Mouse (Mus musculus): ENCODE data around the gene Tmc6.

Tmc6 gene

GRCm38 (mm10) chr11:117755891-117756290 lies 26.1 kb downstream of the Tmc6 start:
- DNase-seq (ENCODE audit: low read depth) = no peak

- DNase-seq (ENCODE audit: low read depth) = no peak
Observed at GRCm38 (mm10) chr11:117751544-117751943, 30.5 kb downstream of the Tmc6 start.

DNA sequence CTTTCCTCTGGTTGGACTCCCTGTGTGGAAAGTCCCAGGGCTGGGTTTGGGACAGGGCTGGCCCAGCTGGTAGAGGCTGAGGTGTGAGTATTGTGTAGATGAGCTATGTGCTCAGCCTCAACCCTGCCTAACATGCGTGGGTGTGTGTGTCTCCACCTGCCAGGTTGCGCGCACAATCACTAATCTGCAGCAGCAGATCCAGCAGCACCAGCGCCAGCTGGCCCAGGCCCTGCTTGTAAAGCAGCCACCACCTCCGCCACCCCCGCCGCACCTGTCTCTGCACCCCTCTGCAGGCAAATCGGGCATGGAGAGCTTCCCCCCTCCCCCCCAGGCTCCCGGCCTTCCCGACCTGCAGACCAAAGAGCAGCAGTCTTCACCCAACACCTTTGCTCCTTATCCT lies 32.6 kb downstream of the Tmc6 start:
- no peak for DNase-seq (ENCODE audit: low read depth)

DNA sequence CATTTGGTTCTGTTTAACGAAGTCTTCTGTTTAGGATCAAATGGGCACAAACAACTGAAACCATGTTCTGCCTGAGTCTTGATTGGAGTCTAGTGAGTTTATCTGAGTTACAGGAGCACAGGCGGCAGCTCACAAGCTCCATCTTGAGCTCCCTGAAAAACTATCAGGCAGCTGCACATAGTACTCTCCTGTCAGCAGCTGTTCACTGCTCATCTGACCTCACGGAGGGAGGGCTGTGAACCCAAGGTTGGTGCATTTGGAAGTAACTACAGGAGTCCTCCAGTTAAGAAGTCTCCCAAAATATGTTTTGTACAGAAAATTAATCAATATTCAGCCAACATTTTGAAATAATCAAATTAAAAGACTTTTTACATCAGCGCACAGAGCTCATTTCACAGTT lies 33.4 kb downstream of the Tmc6 start:
- no peak for DNase-seq (ENCODE audit: low read depth)

DNA sequence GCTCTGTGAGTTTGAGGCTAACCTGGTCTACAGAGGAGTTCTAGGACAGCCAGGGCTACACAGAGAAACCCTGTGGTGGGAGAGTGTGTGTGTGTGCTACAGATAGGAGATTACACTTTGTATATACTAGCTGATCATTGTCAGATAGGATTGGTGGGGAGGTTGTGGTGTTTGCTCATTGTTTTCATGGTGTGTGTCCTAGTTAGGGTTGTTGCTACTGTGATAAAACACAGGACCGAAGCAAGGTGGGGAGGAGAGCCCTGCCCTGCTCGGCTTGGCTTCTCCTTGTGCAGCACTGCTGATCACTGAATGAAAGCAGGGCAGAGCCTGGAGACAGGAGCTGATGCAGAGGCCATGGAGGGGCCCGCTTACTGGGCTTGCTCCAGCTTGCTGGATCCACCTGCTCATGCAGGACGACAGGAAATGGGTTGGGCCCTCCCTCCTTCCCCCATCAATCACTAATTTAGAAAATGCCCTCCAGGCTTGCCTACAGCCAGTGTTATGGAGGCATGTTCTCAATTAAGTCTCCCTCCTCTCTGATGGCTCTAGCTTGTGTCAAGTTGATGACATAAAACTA lies 38.5 kb downstream of the Tmc6 start:
- no peak for DNase-seq (ENCODE audit: low read depth)

- DNase-seq (ENCODE audit: low read depth) = no peak
Observed at GRCm38 (mm10) chr11:117742715-117743114, 39.3 kb downstream of the Tmc6 start.

DNA sequence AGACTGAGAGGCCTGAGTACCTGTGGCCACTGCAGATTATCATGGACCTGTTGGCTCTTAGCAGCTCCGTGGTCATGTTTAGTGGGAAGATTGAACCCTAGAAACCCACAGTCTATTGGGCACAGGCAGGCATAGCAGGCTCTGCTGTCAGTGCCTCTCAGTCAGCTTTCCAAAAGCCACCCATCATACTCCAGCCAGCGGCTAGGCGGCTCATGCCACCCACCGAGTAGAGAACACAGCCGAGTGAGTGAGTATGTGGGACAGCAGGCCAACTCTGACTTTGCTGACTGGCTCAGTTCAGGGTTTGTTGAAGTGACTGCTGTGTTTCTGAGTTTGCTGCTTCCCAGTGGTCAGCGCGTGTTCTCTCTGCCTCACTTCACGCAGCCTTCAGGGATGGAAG lies 39.8 kb downstream of the Tmc6 start:
- no peak for DNase-seq (ENCODE audit: low read depth)

DNA sequence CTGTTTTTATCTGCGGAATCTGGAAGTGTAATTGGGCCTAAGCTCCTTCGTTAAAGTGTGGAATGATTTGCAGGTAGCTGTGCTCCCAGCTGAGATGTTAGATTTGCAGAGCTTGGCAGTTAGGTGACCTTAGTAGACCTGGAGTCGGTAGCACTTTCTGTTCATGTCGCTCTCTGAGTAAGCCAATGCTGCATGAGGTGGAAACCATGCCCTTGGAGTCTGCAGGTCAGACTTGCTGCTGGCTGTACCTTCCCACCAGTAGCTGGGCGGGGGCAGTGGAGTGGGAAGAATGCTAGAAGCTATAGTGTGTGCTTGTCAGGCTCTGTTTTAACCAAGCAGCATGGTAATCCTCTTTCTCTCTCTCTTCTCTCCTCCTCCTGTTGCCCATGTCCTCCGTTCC lies 40.9 kb downstream of the Tmc6 start:
- DNase-seq (ENCODE audit: low read depth) = no peak

DNA sequence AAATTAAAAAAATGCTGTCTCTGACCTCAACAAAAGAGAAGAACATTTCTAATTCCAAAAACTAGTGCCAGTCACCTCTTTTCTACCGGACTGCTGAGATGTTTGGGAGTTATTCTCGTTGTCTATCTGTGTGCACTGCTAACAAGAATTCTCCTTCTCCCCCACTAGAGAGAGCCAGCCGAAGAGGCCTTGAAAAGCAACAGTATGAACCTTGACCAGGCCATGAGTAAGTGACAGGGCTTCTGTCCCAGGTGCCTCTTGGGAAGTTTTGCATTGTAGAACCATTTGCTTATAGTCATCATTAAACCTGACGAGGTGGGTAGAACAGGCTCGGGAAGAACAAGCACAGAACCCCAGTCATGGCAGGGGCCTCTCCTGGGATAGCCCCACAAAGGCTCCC lies 43.9 kb downstream of the Tmc6 start:
- no peak for DNase-seq (ENCODE audit: low read depth)

DNA sequence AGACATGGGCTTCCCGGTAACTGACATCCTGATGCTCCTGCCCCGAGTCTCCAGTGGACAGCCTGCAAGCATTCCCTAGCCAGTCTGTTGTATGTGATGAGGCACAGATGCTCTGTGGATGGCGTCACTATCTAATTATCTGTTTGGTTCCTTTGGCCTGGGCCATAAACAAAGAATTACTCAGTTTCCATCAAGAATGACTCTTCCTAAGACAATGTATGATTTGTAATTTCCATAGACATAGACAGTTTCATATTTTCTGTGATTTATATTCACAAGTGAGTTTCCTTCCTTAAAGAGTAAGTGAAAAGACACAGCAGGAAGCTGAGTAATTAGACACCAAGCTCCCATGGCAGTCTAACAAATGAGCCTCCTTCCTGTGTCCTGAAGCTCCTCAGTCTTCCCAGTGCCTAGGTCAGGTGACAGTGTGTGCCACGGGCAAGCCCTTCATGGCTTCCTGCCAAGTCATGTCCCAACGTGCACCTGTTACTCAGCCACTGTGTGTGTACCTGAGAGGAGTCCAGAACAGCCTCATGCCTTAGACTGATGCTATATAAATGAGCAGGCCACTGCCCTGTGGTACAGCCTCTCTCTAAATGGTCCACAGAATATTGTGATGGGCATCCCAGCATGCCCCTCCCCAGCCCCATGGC lies 45.8 kb downstream of the Tmc6 start:
- no peak for DNase-seq (ENCODE audit: low read depth)

DNA sequence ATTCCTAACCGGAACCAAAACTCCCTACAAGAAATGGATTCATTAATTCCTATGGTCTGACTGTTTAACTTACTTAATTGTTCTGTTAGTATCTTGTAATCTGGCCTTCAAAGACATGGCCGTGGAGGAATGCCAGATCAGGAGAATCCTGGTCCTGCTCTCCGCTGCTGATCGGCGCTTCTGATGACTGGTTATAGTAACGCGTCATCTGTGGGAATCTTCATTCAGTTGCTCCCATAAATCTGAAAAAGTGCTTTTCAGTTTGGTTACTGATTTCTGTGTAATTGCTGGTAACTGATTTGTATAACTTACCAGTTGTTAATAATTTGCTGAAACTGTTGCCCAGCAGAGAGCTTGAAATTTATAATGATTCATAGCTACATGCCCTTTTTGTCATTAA lies 50.5 kb downstream of the Tmc6 start:
- no peak for DNase-seq (ENCODE audit: low read depth)

- DNase-seq (ENCODE audit: low read depth) = no peak
Observed at GRCm38 (mm10) chr11:117730490-117730838, 51.5 kb downstream of the Tmc6 start.

- DNase-seq (ENCODE audit: low read depth) = no peak
Observed at GRCm38 (mm10) chr11:117729798-117730489, 52.1 kb downstream of the Tmc6 start.

- DNase-seq (ENCODE audit: low read depth) = no peak
Observed at GRCm38 (mm10) chr11:117729341-117729740, 52.7 kb downstream of the Tmc6 start.

- DNase-seq (ENCODE audit: low read depth) = no peak
Observed at GRCm38 (mm10) chr11:117728841-117729240, 53.2 kb downstream of the Tmc6 start.

GRCm38 (mm10) chr11:117728245-117728644 lies 53.8 kb downstream of the Tmc6 start:
- no peak for DNase-seq (ENCODE audit: low read depth)

GRCm38 (mm10) chr11:117727031-117727430 lies 55.0 kb downstream of the Tmc6 start:
- no peak for DNase-seq (ENCODE audit: low read depth)

DNA sequence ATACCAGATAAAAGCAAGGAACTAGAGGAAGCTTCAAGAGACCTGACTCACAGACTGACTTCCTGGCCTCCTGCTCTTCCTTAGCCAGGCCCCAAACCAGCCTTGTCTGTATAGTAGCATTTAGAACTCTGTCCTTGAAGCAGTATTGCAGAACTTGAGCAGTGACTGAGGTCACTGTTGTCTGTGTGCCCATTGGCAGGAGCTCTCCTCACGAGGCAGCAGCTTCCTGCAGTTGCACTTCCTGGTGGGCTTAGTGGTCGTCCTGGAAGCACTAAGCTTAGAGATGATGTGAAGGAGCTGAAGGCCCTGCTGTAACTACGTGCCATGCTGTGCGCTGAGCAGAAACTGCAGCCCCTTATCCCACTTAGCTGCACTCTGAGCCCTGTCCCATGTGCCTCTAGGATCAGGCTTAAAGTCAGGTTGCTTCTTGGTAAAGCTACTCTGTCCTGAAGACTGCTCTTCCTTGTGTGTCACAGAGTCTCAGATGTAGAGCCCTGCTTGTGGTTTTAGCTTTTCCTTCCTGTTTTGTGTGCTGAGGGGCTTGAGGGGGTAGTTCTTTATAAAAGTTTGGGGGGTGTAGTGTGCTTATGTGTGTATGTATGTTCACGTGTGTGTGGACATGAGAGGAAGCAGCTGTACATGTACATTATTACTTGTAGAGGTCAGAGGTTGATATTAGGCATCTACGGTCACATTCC lies 57.2 kb downstream of the Tmc6 start:
- no peak for DNase-seq (ENCODE audit: low read depth)

- DNase-seq (ENCODE audit: low read depth) = no peak
Observed at GRCm38 (mm10) chr11:117718838-117719237, 63.2 kb downstream of the Tmc6 start.

Data from induced T-regulatory cell, adult 2 months (primary cell).